Mouse (Mus musculus) mouse embryonic stem cell (cell line): ENCODE results near the gene Syt16.

Source experiments
- in situ Hi-C, 2 experiments: fragments of 300-500 bp; cut with MboI; formaldehyde crosslinking; loops; 1 replicate in 1 of 2; 3 replicates in 1 of 2; pipeline ENCODE4 v1.14.3; 2019 to 2020; ENCODE audit warnings: low sequenced_read_pairs in 2 of 2, low pct_unique_long_range_greater_than_20kb in 1 of 2, mixed read lengths in 1 of 2; ENCODE audit not compliant: unreplicated experiment in 1 of 2

Gene Syt16

DNA sequence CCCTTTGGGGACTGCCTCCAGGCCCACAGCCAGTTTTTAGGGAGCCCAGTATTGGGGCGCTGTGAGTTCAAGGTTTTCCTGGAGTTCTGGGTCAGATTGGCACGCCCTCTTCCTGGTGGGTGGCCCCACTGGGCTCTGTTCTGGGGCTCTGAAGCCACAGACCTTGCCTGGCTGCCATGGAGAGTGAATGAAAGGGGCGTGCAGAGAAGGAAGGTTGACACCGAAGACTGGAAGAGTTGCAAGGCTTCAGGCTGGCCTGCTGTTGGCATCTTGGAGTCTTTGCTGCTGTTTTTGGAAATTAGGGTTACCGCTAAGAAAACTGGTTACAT, 631 bp downstream of the Syt16 start:
- in situ Hi-C loops = no loop called here

DNA sequence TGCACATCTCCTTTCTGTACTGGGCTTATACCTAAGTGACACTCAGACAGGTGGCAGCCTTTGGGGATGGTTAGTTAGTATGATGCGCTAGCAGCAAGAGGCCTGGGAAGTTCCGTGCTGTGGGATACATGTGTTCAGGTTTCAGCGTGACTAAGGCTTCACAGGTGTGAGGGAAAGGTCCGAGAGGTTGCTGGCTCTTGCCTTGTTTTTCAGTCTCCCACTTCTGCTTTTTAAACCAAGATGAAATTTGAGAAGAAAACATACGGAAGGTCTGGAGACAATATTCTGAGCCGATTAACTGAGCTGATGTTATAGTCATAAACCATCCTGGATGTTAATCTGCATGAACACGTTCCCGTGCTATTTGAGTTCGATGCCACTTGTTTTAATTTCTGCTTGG, 5.0 kb downstream of the Syt16 start:
- in situ Hi-C loops = loop anchor here in 1 of 2 experiments (10.0 kb wide), 2 partner anchors 292 to 298 kb away; no protein-coding TSS in a partner anchor

DNA sequence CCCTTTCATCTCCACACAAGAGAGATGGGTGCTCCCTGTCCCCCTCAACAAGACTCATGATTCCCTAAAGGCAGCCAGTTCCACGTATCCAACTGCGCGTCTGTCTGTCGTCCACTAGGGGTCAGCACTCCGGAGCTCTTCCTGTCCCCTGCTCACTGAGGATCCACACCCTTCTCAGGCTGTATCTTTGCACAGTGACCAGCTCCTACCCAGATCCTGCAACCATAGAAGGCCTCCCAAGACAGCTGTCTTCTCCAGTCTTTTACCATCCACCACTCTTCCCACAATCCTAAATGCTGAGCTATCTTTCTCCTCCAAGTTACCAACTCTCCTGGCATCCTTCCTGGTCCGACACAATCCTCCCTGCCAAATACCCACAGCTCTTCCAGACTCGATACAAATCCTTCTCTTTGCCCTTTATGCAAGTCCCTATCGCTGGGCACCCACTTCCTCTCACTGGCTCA, 12.0 kb downstream of the Syt16 start:
- in situ Hi-C loops = loop anchor here in 1 of 2 experiments (10.0 kb wide), 2 partner anchors 285 to 305 kb away; no protein-coding TSS in a partner anchor

DNA sequence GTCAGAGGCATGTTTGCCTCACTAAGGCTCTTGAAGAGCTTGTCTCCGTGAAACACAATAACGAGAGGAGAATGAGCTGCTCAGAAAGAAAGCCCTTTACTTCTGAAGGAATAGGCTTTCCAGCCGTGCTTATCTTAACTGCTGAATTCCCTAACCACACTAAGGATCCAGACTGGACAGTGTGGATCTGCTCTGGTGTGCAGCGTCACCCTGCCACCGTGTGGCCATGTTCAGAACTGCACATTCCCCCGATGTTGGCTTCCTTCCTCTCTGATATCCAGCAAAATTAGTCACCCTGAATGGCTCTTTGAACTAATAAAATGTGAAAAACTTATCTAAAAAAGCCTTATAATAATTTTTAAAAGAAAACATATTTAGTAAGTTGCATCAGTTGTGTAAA, 16.3 kb downstream of the Syt16 start:
- in situ Hi-C loops = no loop called here

DNA sequence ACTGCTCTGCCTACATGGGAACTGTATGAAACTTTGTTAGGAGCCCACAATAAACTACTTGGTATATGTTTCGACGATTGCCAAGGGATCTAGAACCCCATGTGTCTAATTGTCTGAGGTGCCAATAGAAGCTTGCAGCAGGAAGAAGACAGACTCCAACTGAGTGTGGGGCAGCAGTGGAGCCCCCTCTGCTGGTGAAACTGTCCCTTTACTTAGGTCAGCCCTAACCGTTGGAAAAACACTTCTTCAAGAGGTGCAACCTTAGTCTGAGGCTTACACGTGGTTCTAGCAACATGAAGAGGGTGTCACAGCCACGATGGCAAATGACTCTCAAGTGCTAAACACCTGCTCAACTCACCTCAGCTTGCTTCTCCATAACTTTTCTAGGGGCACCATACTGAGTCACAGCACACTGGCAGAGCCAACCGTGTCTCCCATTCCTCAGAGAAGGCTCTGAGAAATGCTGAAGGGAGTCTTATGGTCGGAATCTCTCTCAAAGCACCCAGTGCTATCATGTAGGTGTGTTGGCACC, 17.3 kb downstream of the Syt16 start:
- in situ Hi-C loops = no loop called here

DNA sequence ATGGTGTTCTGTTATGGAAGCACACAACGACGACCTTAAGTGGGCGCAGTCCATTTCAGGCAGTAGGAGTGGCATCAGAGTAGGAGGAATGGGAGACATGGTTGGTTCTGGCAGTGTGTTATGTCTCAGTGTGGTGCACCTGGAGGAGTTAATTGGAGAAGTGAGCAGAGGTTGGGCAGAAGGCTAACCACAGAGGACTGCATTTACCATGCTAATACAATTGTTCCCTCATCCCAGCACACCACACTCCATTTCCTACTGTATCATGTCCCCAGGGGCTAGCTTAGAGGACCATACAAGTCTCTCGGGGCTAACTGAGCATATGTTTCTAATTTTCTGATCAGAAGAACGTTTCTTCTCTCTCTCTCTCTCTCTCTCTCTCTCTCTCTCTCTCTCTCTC, 18.0 kb downstream of the Syt16 start:
- in situ Hi-C loops = no loop called here

DNA sequence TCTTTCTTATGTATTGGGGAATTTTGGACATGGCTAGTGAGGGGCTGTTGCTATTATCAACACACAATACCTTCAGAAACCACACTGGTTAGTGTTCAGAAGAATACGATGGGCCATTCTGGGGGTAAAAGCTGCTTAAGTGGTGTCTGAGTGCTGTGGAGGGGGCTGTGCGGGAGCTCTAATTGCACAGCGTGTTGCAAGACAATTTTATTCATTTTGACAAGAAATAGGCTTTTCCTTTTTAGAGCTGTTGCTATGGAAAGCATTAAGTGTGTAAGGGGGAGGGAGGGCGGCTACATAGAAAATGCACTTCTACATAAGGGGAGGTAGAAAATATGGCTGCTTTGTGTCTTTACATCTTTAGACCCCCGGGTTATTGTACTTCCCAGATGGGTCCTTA, 25.8 kb downstream of the Syt16 start:
- in situ Hi-C loops = no loop called here

DNA sequence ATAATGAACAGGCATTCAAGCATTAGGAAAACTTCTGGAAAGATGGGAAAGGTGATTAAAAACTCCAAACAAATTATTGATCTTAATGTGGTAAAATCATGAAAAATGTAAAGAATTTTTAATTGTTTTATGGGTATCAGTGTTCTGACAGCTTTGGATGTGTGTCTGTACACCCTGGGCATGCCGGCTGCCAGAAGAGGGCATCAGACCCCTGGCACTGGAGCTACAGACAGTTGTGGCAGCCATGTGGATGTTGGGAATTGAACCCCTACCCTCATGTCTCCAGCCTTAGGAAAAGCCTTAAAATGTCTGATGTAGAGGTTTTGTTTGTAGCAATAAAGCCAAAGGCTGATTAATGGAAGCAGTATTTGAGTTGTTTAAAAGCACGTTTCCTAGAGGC, 27.5 kb downstream of the Syt16 start:
- in situ Hi-C loops = no loop called here

DNA sequence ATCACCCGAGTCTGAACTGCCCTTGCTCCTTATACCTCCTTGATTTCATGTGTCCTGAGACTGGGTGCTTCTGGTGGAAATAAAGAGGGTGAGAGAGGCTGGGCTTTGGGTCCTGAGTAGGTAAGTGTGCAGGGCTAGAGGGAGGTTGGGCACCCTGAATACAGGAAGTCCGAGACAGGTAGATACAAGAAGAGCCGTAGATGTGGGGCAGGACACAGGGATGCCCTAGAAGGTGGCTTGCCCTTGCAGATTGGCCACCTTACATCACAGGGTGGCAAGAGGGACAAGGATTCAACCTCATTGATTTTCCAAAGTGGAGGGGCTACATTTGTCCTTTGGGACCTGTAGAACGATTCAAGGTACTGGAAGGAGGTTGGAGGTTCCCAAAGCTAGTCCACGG, 45.8 kb downstream of the Syt16 start:
- in situ Hi-C loops = no loop called here

DNA sequence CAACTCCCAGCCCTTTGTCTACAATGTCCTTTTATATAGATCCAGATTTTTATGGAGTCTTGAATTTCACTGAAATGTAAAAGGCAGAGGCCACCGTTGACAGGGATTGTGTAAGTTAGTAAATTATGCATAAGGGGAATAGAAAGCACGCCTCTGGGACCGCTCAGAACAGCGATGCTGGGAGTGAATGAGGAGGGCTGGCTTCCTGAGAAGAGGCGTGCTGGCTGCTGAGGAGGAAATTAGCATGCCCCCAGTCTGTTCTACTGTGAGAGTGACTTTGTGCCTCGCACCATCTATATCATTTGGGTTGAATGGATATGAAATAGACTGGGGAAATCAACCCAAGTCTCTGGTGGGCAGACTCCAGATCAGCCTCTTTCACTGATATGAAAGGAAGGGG, 46.3 kb downstream of the Syt16 start:
- in situ Hi-C loops = no loop called here

DNA sequence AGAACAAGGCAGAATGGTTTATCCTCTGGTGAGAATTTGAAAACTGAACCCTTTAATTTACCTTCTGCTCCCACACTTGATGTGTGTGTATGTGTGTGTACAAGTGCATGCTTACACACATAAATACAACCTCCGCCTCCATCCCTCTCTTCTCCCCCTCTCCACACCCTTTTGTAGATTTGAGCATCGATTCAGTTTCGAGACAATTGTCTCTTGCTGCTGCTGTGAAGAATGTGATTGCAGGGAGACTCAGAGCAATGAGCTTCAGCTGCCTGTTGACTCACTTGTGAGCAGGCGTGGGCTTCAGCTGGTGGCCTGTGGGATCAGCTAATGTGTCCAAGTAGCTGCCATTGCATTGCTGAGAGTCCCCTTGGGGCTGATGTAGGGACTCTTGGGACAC, 46.8 kb downstream of the Syt16 start:
- in situ Hi-C loops = no loop called here

DNA sequence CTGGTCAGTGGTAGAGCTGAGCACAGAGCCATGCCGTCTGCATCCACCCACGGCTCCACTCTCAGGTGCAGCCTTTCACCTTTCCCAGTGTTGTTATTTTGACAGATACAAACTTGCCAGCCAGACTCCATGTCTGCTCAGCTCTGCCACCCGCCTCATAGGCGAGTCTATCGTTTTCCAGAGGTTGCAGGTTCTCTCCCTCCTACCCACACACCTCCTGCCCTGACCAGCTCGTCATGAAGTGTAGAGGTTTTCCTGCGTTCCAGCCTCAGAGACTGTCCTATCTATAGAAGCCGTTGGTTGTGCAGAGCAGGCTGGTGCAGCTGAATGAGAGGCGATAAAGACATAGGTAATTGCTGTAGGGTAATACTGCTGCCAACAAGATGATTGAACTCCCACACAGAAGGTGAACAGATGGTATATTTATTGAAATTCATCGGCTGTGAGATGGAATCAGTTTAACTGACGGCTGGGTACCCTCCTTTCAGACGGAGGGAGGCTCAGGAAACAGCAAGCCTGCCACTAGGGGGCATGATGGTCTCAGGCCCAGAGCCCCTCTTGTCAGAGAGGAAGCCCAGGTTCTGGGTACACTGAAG, 58.0 kb downstream of the Syt16 start:
- in situ Hi-C loops = no loop called here

DNA sequence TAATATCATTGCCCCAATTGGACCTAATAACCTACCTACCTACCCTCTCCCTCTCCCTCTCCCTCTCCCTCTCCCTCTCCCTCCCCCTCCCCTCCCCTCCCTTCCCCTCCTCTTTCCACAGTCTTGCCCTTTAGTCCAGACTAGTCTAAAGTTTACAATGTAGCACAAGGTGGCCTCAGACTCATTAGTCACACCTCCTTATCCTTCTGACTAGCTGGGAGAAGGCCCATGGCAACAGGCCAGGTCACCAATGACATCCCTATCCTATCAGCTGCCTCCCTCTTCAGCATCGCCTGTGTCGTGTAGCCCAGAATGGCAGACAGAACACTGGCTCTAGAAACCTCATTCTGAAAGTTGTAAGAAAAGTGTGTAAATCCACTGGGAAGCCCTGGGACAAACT, 58.7 kb downstream of the Syt16 start:
- in situ Hi-C loops = no loop called here

DNA sequence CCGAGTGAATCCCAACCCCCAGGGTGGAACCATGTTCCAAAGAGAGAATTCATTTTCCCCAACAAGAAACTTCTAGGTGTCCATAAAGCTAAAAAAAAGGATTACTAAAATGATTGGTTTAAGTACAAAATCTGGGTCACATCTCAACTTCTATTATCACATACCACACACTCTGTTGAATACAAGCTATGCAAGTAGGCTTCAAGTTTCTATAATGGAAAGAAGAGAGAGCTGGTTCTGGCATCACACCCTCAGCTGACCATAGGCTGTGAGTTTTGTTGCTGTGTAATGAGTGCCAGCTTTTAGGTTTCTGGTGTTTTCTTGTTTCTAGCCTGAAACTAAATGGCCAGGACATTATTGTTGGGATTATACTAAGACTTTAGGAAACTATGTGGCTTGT, 65.1 kb downstream of the Syt16 start:
- in situ Hi-C loops = no loop called here

DNA sequence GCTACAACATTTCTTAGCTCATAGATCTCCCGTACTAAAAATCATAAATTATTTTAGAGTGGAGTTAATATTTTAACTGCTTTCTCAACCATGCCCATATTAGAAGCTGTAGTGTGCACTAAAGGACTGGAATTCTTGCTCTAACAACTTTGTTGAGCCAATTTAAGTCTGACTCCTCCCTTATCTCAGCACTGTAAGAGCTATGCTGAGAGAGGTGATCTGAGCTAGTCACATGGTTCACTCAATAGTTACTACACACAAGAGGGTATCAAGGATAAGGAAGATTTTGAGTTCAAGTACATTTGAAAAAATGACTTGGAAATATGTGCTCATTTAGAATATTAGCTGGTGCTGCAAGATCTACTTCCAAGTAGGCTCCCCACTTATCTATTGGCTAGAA, 71.5 kb downstream of the Syt16 start:
- in situ Hi-C loops = no loop called here

DNA sequence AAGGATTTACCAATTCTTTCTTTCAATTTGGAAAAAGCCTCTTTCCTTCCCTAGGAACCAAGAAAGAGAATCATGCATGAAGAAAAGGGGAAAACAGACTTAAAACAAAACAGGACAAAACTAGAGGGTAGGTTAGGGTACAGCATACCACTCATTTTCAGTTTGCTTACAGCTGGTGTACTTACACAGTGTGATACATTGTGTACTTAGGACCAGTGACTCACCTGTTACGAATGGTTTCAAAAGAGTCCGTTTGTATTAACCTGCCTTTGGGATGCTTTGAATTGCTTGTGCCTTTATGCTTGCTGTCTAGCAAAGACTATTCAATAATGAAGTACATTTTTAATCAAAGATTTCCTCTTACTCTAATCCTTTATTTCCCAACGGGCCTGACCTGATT, 78.1 kb downstream of the Syt16 start:
- in situ Hi-C loops = no loop called here

DNA sequence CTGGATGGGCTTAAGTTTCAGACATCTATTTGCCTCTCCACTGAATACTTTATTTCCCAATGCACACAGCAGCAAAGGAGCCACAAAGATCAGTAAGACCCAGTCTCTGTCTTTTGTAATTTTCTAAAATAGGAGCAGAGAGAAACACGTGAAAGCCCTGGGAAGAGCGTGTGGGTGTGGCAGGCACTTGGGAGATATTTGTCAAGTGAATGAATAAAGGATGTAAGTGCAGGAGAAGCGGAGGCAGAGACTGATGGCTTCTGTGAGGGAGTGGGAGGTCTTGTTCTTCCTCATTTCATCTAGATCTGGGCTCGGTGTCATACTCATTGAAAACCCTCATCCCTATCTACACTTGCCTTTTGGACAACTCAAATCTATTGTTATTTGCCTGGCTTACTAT, 78.6 kb downstream of the Syt16 start:
- in situ Hi-C loops = no loop called here

DNA sequence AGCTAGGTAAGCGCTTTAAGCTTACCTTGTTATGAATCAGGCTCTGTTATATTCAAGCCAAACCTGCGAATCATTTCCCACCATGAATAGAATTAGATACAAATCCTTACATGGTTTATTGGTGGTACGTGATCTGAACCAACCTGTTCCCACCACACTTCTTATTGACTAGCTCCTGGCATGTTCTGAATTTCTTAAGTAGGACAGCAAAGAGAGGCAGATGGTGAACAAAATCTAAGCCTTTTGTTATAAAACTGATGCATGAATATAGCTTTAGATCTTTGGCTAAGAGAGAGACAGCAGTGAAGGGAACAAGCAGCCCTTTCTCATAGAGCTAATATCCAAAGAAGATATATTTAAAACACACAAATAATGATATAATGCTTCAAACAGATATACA, 83.7 kb downstream of the Syt16 start:
- in situ Hi-C loops = no loop called here

DNA sequence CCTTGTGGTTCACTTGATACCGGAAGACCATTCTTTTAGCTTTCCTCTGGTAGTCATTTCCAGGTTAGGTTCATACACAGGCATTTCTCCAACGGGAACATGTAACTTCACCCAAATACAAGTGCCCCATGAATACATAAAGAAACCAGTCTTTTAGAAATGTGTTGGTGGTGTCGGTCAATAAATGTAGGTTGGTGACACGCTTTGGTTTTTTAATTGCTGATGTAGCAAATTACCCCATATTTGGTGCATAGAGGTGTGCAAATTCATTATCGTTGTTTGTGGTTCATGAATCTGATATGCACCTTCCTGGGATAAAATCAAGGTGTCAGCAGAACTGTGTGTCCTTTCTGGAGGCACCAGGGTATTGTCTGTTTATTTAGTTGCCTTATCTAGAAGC, 86.9 kb downstream of the Syt16 start:
- in situ Hi-C loops = no loop called here

DNA sequence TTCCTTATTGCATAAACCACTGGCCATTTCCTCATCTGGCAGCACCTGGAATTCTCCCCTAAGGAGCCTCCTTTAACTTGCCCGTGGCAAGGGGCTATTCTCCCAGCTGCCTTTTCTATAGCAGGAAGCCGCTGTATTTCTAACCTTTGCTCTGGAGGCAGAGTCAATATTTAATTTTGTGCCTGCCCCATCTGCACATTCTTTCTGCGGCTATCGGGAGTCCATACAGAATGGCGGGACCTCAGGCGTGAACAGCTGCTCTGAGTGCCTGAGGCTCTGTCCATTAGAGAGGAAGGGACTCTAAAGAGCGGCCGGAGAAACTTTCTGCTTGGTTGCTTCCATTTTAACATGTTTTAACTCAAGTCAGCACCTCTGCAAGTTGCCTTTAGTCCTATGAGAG, 89.6 kb downstream of the Syt16 start:
- in situ Hi-C loops = no loop called here
